Mouse (Mus musculus): ENCODE results near the gene Ube2u.

Gene Ube2u

GRCm38 (mm10) chr4:100539483-100539882 is 60.8 kb downstream of the Ube2u start:
- no peak for DNase-seq (ENCODE audit: low read depth in 2 of 2, low spot score in 2 of 2)

- no peak for DNase-seq (ENCODE audit: low read depth in 2 of 2, low spot score in 2 of 2)
Measured at GRCm38 (mm10) chr4:100547905-100548304, 69.3 kb downstream of the Ube2u start.

GRCm38 (mm10) chr4:100553296-100553695 is 74.6 kb downstream of the Ube2u start:
- DNase-seq (ENCODE audit: low read depth in 2 of 2, low spot score in 2 of 2): no peak

- no peak for DNase-seq (ENCODE audit: low read depth in 2 of 2, low spot score in 2 of 2)
Measured at GRCm38 (mm10) chr4:100588236-100589206, 109.9 kb downstream of the Ube2u start.

- no peak for DNase-seq (ENCODE audit: low read depth in 2 of 2, low spot score in 2 of 2)
Measured at GRCm38 (mm10) chr4:100595771-100596170, 117.1 kb downstream of the Ube2u start.

GRCm38 (mm10) chr4:100596630-100597029 is 118.0 kb downstream of the Ube2u start:
- DNase-seq (ENCODE audit: low read depth in 2 of 2, low spot score in 2 of 2): no peak

GRCm38 (mm10) chr4:100597049-100597448 is 118.4 kb downstream of the Ube2u start:
- DNase-seq (ENCODE audit: low read depth in 2 of 2, low spot score in 2 of 2): no peak
